Mouse (Mus musculus) urinary bladder, postnatal 4 days (tissue): Measurements from ENCODE around the gene Capn3.

Experiments used
- DNase-seq, 2 experiments: peaks; one replicate each; pipeline ENCODE4 v3.0.0; 2021 to 2022; ENCODE audit warnings: low spot score in 2 of 2

Gene Capn3

GRCm38 (mm10) chr2:120455719-120456118 lies at the start of gene Capn3:
Gene Capn3 (plus strand): TSS chr2:120456019.
- no peak for DNase-seq

GRCm38 (mm10) chr2:120411096-120411628 lies 44.7 kb upstream of the Capn3 start:
- no peak for DNase-seq

- DNase-seq, result no peak
These were observed 41.7 kb upstream of the Capn3 start for GRCm38 (mm10) chr2:120414113-120414512.

- DNase-seq, result no peak
These were observed 40.9 kb upstream of the Capn3 start for GRCm38 (mm10) chr2:120414738-120415414.

GRCm38 (mm10) chr2:120424386-120424785 lies 31.4 kb upstream of the Capn3 start:
- no peak for DNase-seq

- DNase-seq, result no peak
These were observed 11.3 kb upstream of the Capn3 start for GRCm38 (mm10) chr2:120444486-120444885.

- DNase-seq, result no peak
These were observed 9.4 kb upstream of the Capn3 start for GRCm38 (mm10) chr2:120446373-120446772.

- no peak for DNase-seq
These were observed 8.5 kb upstream of the Capn3 start for GRCm38 (mm10) chr2:120447306-120447705.

GRCm38 (mm10) chr2:120450724-120451123 lies 5.1 kb upstream of the Capn3 start:
- DNase-seq, result no peak

GRCm38 (mm10) chr2:120452600-120452999 lies 3.2 kb upstream of the Capn3 start:
- no peak for DNase-seq

GRCm38 (mm10) chr2:120454987-120455386 lies 832 bp upstream of the Capn3 start:
- no peak for DNase-seq

GRCm38 (mm10) chr2:120460216-120460615 lies 4.4 kb downstream of the Capn3 start:
- DNase-seq, result no peak

GRCm38 (mm10) chr2:120463328-120463727 lies 7.5 kb downstream of the Capn3 start:
- no peak for DNase-seq

- no peak for DNase-seq
These were observed 8.3 kb downstream of the Capn3 start for GRCm38 (mm10) chr2:120464091-120464490.

- DNase-seq, result no peak
These were observed 9.0 kb downstream of the Capn3 start for GRCm38 (mm10) chr2:120464732-120465396.

GRCm38 (mm10) chr2:120465397-120465785 lies 9.6 kb downstream of the Capn3 start:
- no peak for DNase-seq

- DNase-seq, result no peak
These were observed 12.2 kb downstream of the Capn3 start for GRCm38 (mm10) chr2:120468011-120468410.

- DNase-seq, result no peak
These were observed 13.4 kb downstream of the Capn3 start for GRCm38 (mm10) chr2:120469220-120469619.

- no peak for DNase-seq
These were observed 13.9 kb downstream of the Capn3 start for GRCm38 (mm10) chr2:120469715-120470114.

- no peak for DNase-seq
These were observed 15.0 kb downstream of the Capn3 start for GRCm38 (mm10) chr2:120470856-120471255.

- no peak for DNase-seq
These were observed 20.7 kb downstream of the Capn3 start for GRCm38 (mm10) chr2:120476277-120477087.

- peak; percentile 45 to 67 for DNase-seq
These were observed 22.8 kb downstream of the Capn3 start for GRCm38 (mm10) chr2:120478600-120478999.
